Mouse (Mus musculus) CH12.LX (cell line): Measurements from ENCODE around the gene Calhm5. TPM values are rescaled to one million over a fixed set of nuclear protein-coding genes. Genes with fewer than 3 reads are reported as not detected.

Experiments
- DNase-seq: peaks from one replicate; pipeline ENCODE4 v3.0.0-alpha.2; 2013; ENCODE audit errors: extremely low read depth
- H3K27ac ChIP-seq: 2 replicates; pipeline ENCODE4 v1.5.1; 2012; ENCODE audit warnings: low read depth, mild to moderate bottlenecking, control low read depth, moderate library complexity; ENCODE audit not compliant: insufficient read depth
- H3K27me3 ChIP-seq: replicated peaks from 2 replicates; pipeline ENCODE3; 2012; ENCODE audit warnings: inconsistent platforms
- H3K36me3 ChIP-seq, 2 experiments: replicated peaks in 1 of 2; 2 replicates each; pipeline versions ENCODE3 to v1.6.1; 2012; ENCODE audit warnings: inconsistent platforms in 1 of 2, low read length in 1 of 2, mild to moderate bottlenecking in 1 of 2, mixed read lengths in 1 of 2, moderate library complexity in 1 of 2; ENCODE audit not compliant: control insufficient read depth in 1 of 2, insufficient read depth in 1 of 2
- H3K4me1 ChIP-seq, 2 experiments: 2 replicates each; pipeline ENCODE4 v1.6.1; 2012; ENCODE audit warnings: inconsistent platforms in 1 of 2, moderate library complexity in 1 of 2; ENCODE audit not compliant: insufficient read depth in 2 of 2, control insufficient read depth in 1 of 2
- H3K4me2 ChIP-seq: 2 replicates; pipeline ENCODE4 v1.6.1; 2012; ENCODE audit warnings: low read depth, mild to moderate bottlenecking, control low read depth; ENCODE audit not compliant: poor library complexity, insufficient read depth, severe bottlenecking
- H3K4me3 ChIP-seq, 3 experiments: fragments of 150-350 bp in 1 of 3; sonication (generic) in 1 of 3; replicated peaks in 1 of 3; 2 replicates each; pipeline versions ENCODE3 to v1.5.1; 2011 to 2012; ENCODE audit warnings: low read depth in 2 of 3, low read length in 2 of 3, mild to moderate bottlenecking in 2 of 3, moderate library complexity in 2 of 3, control low read depth in 1 of 3, improper control_type of control experiment in 1 of 3, inconsistent platforms in 1 of 3, mixed read lengths in 1 of 3; ENCODE audit not compliant: poor library complexity in 1 of 3
- H3K79me2 ChIP-seq: replicated peaks from 2 replicates; pipeline ENCODE4 v1.6.1; 2012; ENCODE audit warnings: mild to moderate bottlenecking, moderate library complexity; ENCODE audit not compliant: control insufficient read depth, poor library complexity, insufficient read depth, severe bottlenecking; ENCODE audit errors: extremely low read depth
- H3K9ac ChIP-seq: 2 replicates; pipeline ENCODE4 v1.6.1; 2012; ENCODE audit warnings: low read depth, mild to moderate bottlenecking, control low read depth, moderate library complexity; ENCODE audit not compliant: insufficient read depth
- H3K9me3 ChIP-seq: replicated peaks from 2 replicates; pipeline ENCODE3; 2012; ENCODE audit warnings: low read length, inconsistent platforms, mixed read lengths
- BHLHE40 ChIP-seq: IDR thresholded peaks from 2 replicates; pipeline ENCODE4 v1.6.1; 2011; ENCODE audit warnings: mild to moderate bottlenecking, low read depth, low read length, improper control_type of control experiment
- CHD1 ChIP-seq: IDR thresholded peaks from 2 replicates; pipeline ENCODE4 v1.6.1; 2012; ENCODE audit warnings: low read depth, low read length, improper control_type of control experiment, inconsistent platforms
- CTCF ChIP-seq, 2 experiments: IDR thresholded peaks in 1 of 2; conservative IDR thresholded peaks in 1 of 2; 2 replicates each; pipeline ENCODE4 v1.5.1; 2011 to 2012; ENCODE audit warnings: low read depth in 2 of 2, low read length in 2 of 2, improper control_type of control experiment in 1 of 2, inconsistent platforms in 1 of 2, mild to moderate bottlenecking in 1 of 2, moderate library complexity in 1 of 2
- E2F4 ChIP-seq: IDR thresholded peaks from 2 replicates; pipeline ENCODE4 v1.6.1; 2011; ENCODE audit warnings: low read depth, low read length, improper control_type of control experiment; ENCODE audit not compliant: insufficient replicate concordance
- ELF1 ChIP-seq: IDR thresholded peaks from 2 replicates; pipeline ENCODE4 v1.6.1; 2014; ENCODE audit warnings: low read depth, mild to moderate bottlenecking, inconsistent platforms, low read length, improper control_type of control experiment
- HCFC1 ChIP-seq: IDR thresholded peaks from 2 replicates; pipeline ENCODE4 v1.6.1; 2012; ENCODE audit warnings: low read depth, mild to moderate bottlenecking, inconsistent platforms, low read length, improper control_type of control experiment
- IRF4 ChIP-seq: IDR thresholded peaks from 2 replicates; pipeline ENCODE4 v1.6.1; 2014; ENCODE audit warnings: low read depth, mild to moderate bottlenecking, inconsistent platforms, low read length, improper control_type of control experiment
- JUN ChIP-seq: IDR thresholded peaks from 2 replicates; pipeline ENCODE4 v1.6.1; 2011; ENCODE audit warnings: low read depth, mild to moderate bottlenecking, low read length, improper control_type of control experiment, moderate library complexity; ENCODE audit not compliant: insufficient read depth
- JUND ChIP-seq: conservative IDR thresholded peaks from 2 replicates; pipeline ENCODE4 v1.6.1; 2011; ENCODE audit warnings: low read depth, low read length, improper control_type of control experiment
- MAX ChIP-seq: IDR thresholded peaks from 2 replicates; pipeline ENCODE4 v1.6.1; 2011; ENCODE audit warnings: low read length, improper control_type of control experiment
- MEF2A ChIP-seq: IDR thresholded peaks from 2 replicates; pipeline ENCODE4 v1.6.1; 2014; ENCODE audit warnings: low read depth, mild to moderate bottlenecking, inconsistent platforms, low read length, improper control_type of control experiment, borderline replicate concordance
- MYC ChIP-seq: IDR thresholded peaks from 2 replicates; pipeline ENCODE4 v1.6.1; 2011; ENCODE audit warnings: low read depth, mild to moderate bottlenecking, improper control_type of control experiment, low read length
- NELFE ChIP-seq: IDR thresholded peaks from 2 replicates; pipeline ENCODE4 v1.6.1; 2011; ENCODE audit warnings: low read depth, low read length, improper control_type of control experiment
- NRF1 ChIP-seq: IDR thresholded peaks from 2 replicates; pipeline ENCODE4 v1.6.1; 2014; ENCODE audit warnings: low read depth, mild to moderate bottlenecking, inconsistent platforms, low read length, improper control_type of control experiment, moderate library complexity
- PAX5 ChIP-seq: IDR thresholded peaks from 2 replicates; pipeline ENCODE4 v1.6.1; 2012; ENCODE audit warnings: low read length, inconsistent platforms, mixed read lengths
- POLR2AphosphoS2 ChIP-seq: IDR thresholded peaks from 2 replicates; pipeline ENCODE4 v1.6.1; 2011; ENCODE audit warnings: low read depth, low read length, improper control_type of control experiment
- RCOR1 ChIP-seq: conservative IDR thresholded peaks from 2 replicates; pipeline ENCODE4 v1.6.1; 2012; ENCODE audit warnings: low read depth, mild to moderate bottlenecking, inconsistent platforms, low read length, improper control_type of control experiment
- SIN3A ChIP-seq: IDR thresholded peaks from 2 replicates; pipeline ENCODE4 v1.6.1; 2012; ENCODE audit warnings: low read length, improper control_type of control experiment, inconsistent platforms
- TBP ChIP-seq: conservative IDR thresholded peaks from 2 replicates; pipeline ENCODE4 v1.6.1; 2011; ENCODE audit warnings: low read depth, low read length, improper control_type of control experiment
- TCF12 ChIP-seq: IDR thresholded peaks from 2 replicates; pipeline ENCODE4 v1.6.1; 2014; ENCODE audit warnings: low read depth, mild to moderate bottlenecking, inconsistent platforms, low read length, improper control_type of control experiment
- USF1 ChIP-seq: IDR thresholded peaks from 2 replicates; pipeline ENCODE4 v1.6.1; 2014; ENCODE audit warnings: low read depth, mild to moderate bottlenecking, inconsistent platforms, low read length, improper control_type of control experiment
- ZKSCAN1 ChIP-seq: IDR thresholded peaks from 2 replicates; pipeline ENCODE4 v1.6.1; 2012; ENCODE audit warnings: low read depth, inconsistent platforms, low read length, improper control_type of control experiment, borderline replicate concordance
- ZMIZ1 ChIP-seq: IDR thresholded peaks from 2 replicates; pipeline ENCODE4 v1.6.1; 2012; ENCODE audit warnings: low read depth, mild to moderate bottlenecking, inconsistent platforms, low read length, improper control_type of control experiment
- ZNF384 ChIP-seq: IDR thresholded peaks from 2 replicates; pipeline ENCODE4 v1.6.1; 2012; ENCODE audit warnings: low read depth, low read length, improper control_type of control experiment, inconsistent platforms
- dilution Hi-C: fragments of 300-500 bp; cut with MboI; formaldehyde crosslinking; loops from 2 replicates; pipeline ENCODE4 v1.14.3; 2020; ENCODE audit warnings: low sequenced_read_pairs; ENCODE audit not compliant: extremely low pct_unique_long_range_greater_than_20kb, extremely low pct_ligation_motif_present
- in situ Hi-C: fragments of 300-500 bp; cut with MboI; formaldehyde crosslinking; loops from 3 replicates; pipeline ENCODE4 v1.14.3; 2019; ENCODE audit warnings: low sequenced_read_pairs, low pct_ligation_motif_present, low pct_unique_long_range_greater_than_20kb, mixed read lengths
- polyA plus RNA-seq: library from polyadenylated mRNA; unstranded; fragments of >175 nt; gene quantifications from 2 replicates; pipeline ENCODE4 v1.2.1, GENCODE M21; 2012; ENCODE audit warnings: low read depth; ENCODE audit not compliant: insufficient read length
- total RNA-seq, 2 experiments: library from RNA; depleted of rRNA; stranded (reverse); fragments of 300-350 nt in 1 of 2; fragments of >200 nt in 1 of 2; gene quantifications; 2 replicates each; pipeline ENCODE4 v1.2.3; 2012 to 2014

Gene Calhm5
- total and polyA plus RNA-seq, 3 experiments, result 0.09 to 0.28 TPM; not detected in 1

GRCm38 (mm10) chr10:34053987-34054386, 42.3 kb downstream of the Calhm5 start:
- H3K79me2 ChIP-seq, result no peaks in the 10 kb centered on the region
- no peak overlapping the region for H3K4me3 ChIP-seq
- no peak overlapping the region for H3K4me2 ChIP-seq
- dilution Hi-C loops (no loop called here), in situ Hi-C loops (no loop called here)
- no peaks in the 10 kb centered on the region for H3K36me3 ChIP-seq
- H3K27ac ChIP-seq, result no peak overlapping the region
- no peak for DNase-seq
- H3K9me3 ChIP-seq, result no peaks in the 10 kb centered on the region
- TF ChIP-seq HCFC1, result no peak
- TF ChIP-seq ZNF384, result no peak
- no peak for TF ChIP-seq NRF1
- no peak for TF ChIP-seq E2F4
- no peak for TF ChIP-seq POLR2AphosphoS2
- no peak for TF ChIP-seq IRF4
- TF ChIP-seq MAX, result no peak
- TF ChIP-seq NELFE, result no peak
- TF ChIP-seq MEF2A, result no peak
- TF ChIP-seq ELF1, result no peak
- no peak for TF ChIP-seq SIN3A
- no peak for TF ChIP-seq BHLHE40
- no peak for TF ChIP-seq MYC
- TF ChIP-seq CTCF (conservative IDR thresholded peaks at IDR 0.05 in 1 of 2, IDR thresholded peaks at IDR 0.05 in 1 of 2; ENCODE audit: low read depth in 2 of 2, low read length in 2 of 2), result no peak
- TF ChIP-seq CHD1, result no peak
- 0 out of 4 replicates have a peak, but pooled peaks cover 0 to 2% of the 10 kb centered on the region in 2 experiments for H3K4me1 ChIP-seq
- no peak overlapping the region for H3K9ac ChIP-seq
- H3K27me3 ChIP-seq, result no peaks in the 10 kb centered on the region

GRCm38 (mm10) chr10:34044210-34044609, 52.1 kb downstream of the Calhm5 start, which contains the start of gene Calhm4:
Gene Calhm4 (minus strand): TSS chr10:34044310.
- DNase-seq, result no peak
- TF ChIP-seq BHLHE40, result no peak
- TF ChIP-seq NRF1, result no peak
- TF ChIP-seq JUN, result no peak
- no peak for TF ChIP-seq ZNF384
- no peak for TF ChIP-seq ZKSCAN1
- TF ChIP-seq JUND, result no peak
- no peak for TF ChIP-seq RCOR1
- no peak for TF ChIP-seq TBP
- no peak for TF ChIP-seq PAX5
- TF ChIP-seq USF1, result no peak
- TF ChIP-seq TCF12, result no peak
- TF ChIP-seq ZMIZ1, result no peak
- no peak for TF ChIP-seq E2F4
- Histone ChIP-seq H3K27ac (no peak within 1 kb of the TSS), H3K4me1 (no peaks in the 10 kb centered on the region), H3K4me2 (no peak within 1 kb of the TSS), H3K36me3 (no peaks in the 10 kb centered on the region), H3K9me3 (no peaks in the 10 kb centered on the region), H3K4me3 (no peak within 1 kb of the TSS), H3K79me2 (no peaks in the 10 kb centered on the region), H3K27me3 (no peaks in the 10 kb centered on the region), H3K9ac (no peak within 1 kb of the TSS)
- dilution Hi-C loops (no loop called here), in situ Hi-C loops (no loop called here)

Other genes starting within 250 kb of the Calhm5 start
- gene Sult3a1, start 238.8 kb downstream of the Calhm5 start, total RNA-seq (2012; rRNA removed), result not detected in 2 replicates
- not detected in 2 replicates for gene Sult3a1, start 238.8 kb downstream of the Calhm5 start, total RNA-seq (2014; rRNA removed)
- not detected in 2 replicates for gene Sult3a1, start 238.8 kb downstream of the Calhm5 start, polyA plus RNA-seq
- gene Rsph4a, start 191.4 kb downstream of the Calhm5 start, total RNA-seq (2012; rRNA removed), result not detected in 2 replicates
- gene Rsph4a, start 191.4 kb downstream of the Calhm5 start, total RNA-seq (2014; rRNA removed), result not detected in 2 replicates
- gene Rsph4a, start 191.4 kb downstream of the Calhm5 start, polyA plus RNA-seq, result not detected in 2 replicates
- 12.2 and 14.6 TPM in 2 replicates for gene Zup1, start 145.2 kb downstream of the Calhm5 start, total RNA-seq (2012; rRNA removed)
- 21.7 and 23.5 TPM in 2 replicates for gene Zup1, start 145.2 kb downstream of the Calhm5 start, total RNA-seq (2014; rRNA removed)
- 12.1 and 14.3 TPM in 2 replicates for gene Zup1, start 145.2 kb downstream of the Calhm5 start, polyA plus RNA-seq
- gene Rwdd1, start 76.9 kb downstream of the Calhm5 start, total RNA-seq (2012; rRNA removed), result 186 and 204 TPM in 2 replicates
- 293 and 321 TPM in 2 replicates for gene Rwdd1, start 76.9 kb downstream of the Calhm5 start, total RNA-seq (2014; rRNA removed)
- gene Rwdd1, start 76.9 kb downstream of the Calhm5 start, polyA plus RNA-seq, result 235 and 269 TPM in 2 replicates
- gene Trappc3l, start 58.9 kb downstream of the Calhm5 start, total RNA-seq (2012; rRNA removed), result not detected in 2 replicates
- gene Trappc3l, start 58.9 kb downstream of the Calhm5 start, total RNA-seq (2014; rRNA removed), result not detected in 2 replicates
- gene Trappc3l, start 58.9 kb downstream of the Calhm5 start, polyA plus RNA-seq, result not detected in 2 replicates
- 0.04 TPM in 1 of 2 replicates, not detected in the other for gene Calhm4, start 52.2 kb downstream of the Calhm5 start, total RNA-seq (2012; rRNA removed)
- gene Calhm4, start 52.2 kb downstream of the Calhm5 start, total RNA-seq (2014; rRNA removed), result not detected in 2 replicates
- not detected in 2 replicates for gene Calhm4, start 52.2 kb downstream of the Calhm5 start, polyA plus RNA-seq
- 0.17 and 0.21 TPM in 2 replicates for gene Calhm6, start 31.5 kb upstream of the Calhm5 start, total RNA-seq (2012; rRNA removed)
- 0.38 and 0.58 TPM in 2 replicates for gene Calhm6, start 31.5 kb upstream of the Calhm5 start, total RNA-seq (2014; rRNA removed)
- gene Calhm6, start 31.5 kb upstream of the Calhm5 start, polyA plus RNA-seq, result 0.29 and 0.30 TPM in 2 replicates
- not detected in 2 replicates for gene Dse, start 111.2 kb upstream of the Calhm5 start, total RNA-seq (2012; rRNA removed)
- gene Dse, start 111.2 kb upstream of the Calhm5 start, total RNA-seq (2014; rRNA removed), result 0.15 and 0.16 TPM in 2 replicates
- 0.10 TPM in 1 of 2 replicates, not detected in the other for gene Dse, start 111.2 kb upstream of the Calhm5 start, polyA plus RNA-seq
- 17.2 and 18.9 TPM in 2 replicates for gene Tspyl1, start 185.7 kb upstream of the Calhm5 start, total RNA-seq (2012; rRNA removed)
- gene Tspyl1, start 185.7 kb upstream of the Calhm5 start, total RNA-seq (2014; rRNA removed), result 23.7 and 23.8 TPM in 2 replicates
- 18.5 and 19.7 TPM in 2 replicates for gene Tspyl1, start 185.7 kb upstream of the Calhm5 start, polyA plus RNA-seq
- gene Tspyl4, start 200.9 kb upstream of the Calhm5 start, total RNA-seq (2012; rRNA removed), result 9.1 and 17.9 TPM in 2 replicates
- gene Tspyl4, start 200.9 kb upstream of the Calhm5 start, total RNA-seq (2014; rRNA removed), result 8.7 and 9.8 TPM in 2 replicates
- gene Tspyl4, start 200.9 kb upstream of the Calhm5 start, polyA plus RNA-seq, result 2.9 and 3.7 TPM in 2 replicates